Mouse (Mus musculus): Measurements from ENCODE around the gene Sec14l4. TPM values are rescaled to one million over a fixed set of nuclear protein-coding genes. Genes with fewer than 3 reads are reported as not detected.

Gene Sec14l4
- not detected for total RNA-seq (2018; cell fraction: chromatin; rRNA removed)
- total RNA-seq (2018; cell fraction: cytosol; rRNA removed) = not detected
- total RNA-seq (2018; cell fraction: nucleus; rRNA removed) = not detected
- not detected in 3 replicates for polyA plus RNA-seq (2018)

- 86% methylated on average over 14 of the region's 16 CpGs for WGBS (ENCODE audit: missing documents)
- no peak within 1 kb of the TSS for H3K27ac ChIP-seq
- H3K79me2 ChIP-seq (ENCODE audit: inconsistent target) = no peaks in the 10 kb centered on the region
- H3K36me3 ChIP-seq (ENCODE audit: inconsistent target) = no peaks in the 10 kb centered on the region
- no peak within 1 kb of the TSS for H3K4me3 ChIP-seq (ENCODE audit: inconsistent target)
Measured at GRCm38 (mm10) chr11:4031126-4031941, at the start of gene Sec14l4. TSS of gene Sec14l4 (plus strand) at chr11:4031462.

- Histone ChIP-seq H3K79me2 (ENCODE audit: inconsistent target) (no peaks in the 10 kb centered on the region), H3K36me3 (ENCODE audit: inconsistent target) (peaks cover 29% of the 10 kb centered on the region), H3K4me3 (ENCODE audit: inconsistent target) (no peak overlapping the region), H3K27ac (no peak overlapping the region)
- WGBS (ENCODE audit: missing documents) = 63% methylated on average over 6 of the region's 6 CpGs
Measured at GRCm38 (mm10) chr11:3981536-3981935, 49.7 kb upstream of the Sec14l4 start.

- Histone ChIP-seq H3K79me2 (ENCODE audit: inconsistent target) (no peaks in the 10 kb centered on the region), H3K27ac (no peak overlapping the region), H3K4me3 (ENCODE audit: inconsistent target) (no peak overlapping the region), H3K36me3 (ENCODE audit: inconsistent target) (peaks cover 19% of the 10 kb centered on the region)
- 75% methylated on average over 7 of the region's 7 CpGs for WGBS (ENCODE audit: missing documents)
Measured at GRCm38 (mm10) chr11:3982275-3983209, 48.7 kb upstream of the Sec14l4 start.

DNA sequence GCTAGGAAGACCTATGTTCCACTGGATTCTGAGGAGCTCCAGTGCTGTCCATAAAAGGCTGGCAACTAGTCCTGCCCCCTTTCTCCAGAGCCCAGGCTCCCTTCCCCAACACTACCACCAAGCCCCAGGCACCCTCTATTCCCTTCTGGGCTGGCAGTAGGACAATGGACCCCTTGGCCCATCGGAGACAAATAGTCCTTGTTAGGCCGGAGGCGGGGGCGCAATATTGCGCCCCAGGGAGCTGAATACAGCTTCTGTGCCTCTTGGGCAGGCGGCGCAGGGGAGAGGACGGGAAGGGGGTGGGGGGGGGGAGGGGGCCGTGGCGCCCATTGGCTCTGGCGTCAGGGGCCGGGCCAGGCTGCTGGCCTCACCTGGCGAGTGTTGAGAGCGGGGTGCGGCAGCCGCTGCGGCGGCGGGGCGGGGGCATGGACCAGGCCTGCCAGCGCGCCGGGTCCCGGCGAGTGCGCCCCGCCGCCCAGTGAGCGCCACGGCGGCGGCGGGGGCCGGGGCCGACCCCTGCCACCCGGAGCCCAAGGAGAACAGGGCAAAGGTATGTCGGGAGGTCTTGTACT is 47.9 kb upstream of the Sec14l4 start, which contains the start of gene Gal3st1:
Gene Gal3st1, plus strand, starts transcription at position 346 of the 572 bp plus-strand sequence.
- no peak within 1 kb of the TSS for H3K4me3 ChIP-seq (ENCODE audit: inconsistent target)
- peaks cover 11% of the 10 kb centered on the region for H3K36me3 ChIP-seq (ENCODE audit: inconsistent target)
- 2% methylated on average over 5 of the region's 37 CpGs for WGBS (ENCODE audit: missing documents)
- no peaks in the 10 kb centered on the region for H3K79me2 ChIP-seq (ENCODE audit: inconsistent target)
- H3K27ac ChIP-seq = no peak within 1 kb of the TSS

DNA sequence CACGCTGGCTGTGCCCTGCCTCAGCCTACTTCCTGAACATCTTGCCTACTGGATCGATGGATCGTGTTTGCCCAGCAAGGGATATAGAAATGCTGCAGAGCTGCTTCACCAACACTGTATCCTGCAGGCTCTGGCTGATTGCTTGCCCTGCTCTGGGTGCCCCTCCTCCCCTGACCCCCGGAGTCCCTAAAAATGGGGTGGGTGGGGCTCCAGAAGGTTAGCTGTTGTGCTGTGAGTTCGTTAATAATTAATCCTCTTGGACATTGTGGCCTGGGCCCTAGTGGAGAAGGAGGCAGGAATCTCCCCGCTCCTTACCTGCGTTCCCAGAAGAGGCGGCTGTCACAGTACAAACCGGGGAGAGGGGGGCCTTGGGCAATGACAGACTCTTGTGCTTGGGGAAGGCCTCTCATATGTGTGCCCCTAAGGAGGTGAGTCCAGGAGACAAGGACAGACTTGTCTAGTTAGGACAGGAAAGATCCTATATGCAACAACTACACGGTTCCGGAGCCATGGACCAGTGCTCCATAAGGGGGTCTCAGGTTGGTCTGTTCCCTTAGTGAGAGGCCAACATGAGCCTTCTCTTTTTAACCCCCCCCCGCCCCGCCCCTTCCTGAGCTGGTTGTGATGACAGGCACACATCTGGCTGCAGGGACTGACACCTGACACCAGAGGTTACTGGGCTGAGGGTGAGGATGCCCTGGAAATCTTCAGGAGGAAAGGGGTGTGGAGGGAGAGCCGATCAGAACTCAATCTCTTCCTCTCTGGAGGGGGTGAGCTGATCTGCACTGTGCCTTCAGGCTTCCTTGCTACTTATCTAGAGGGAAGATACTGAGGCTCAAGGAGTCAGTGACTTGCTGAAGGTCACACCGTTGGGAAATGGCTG is 47.2 kb upstream of the Sec14l4 start:
- H3K27ac ChIP-seq = no peak overlapping the region
- H3K79me2 ChIP-seq (ENCODE audit: inconsistent target) = no peaks in the 10 kb centered on the region
- peaks cover 3% of the 10 kb centered on the region for H3K36me3 ChIP-seq (ENCODE audit: inconsistent target)
- H3K4me3 ChIP-seq (ENCODE audit: inconsistent target) = no peak overlapping the region
- 18% methylated on average over 15 of the region's 15 CpGs for WGBS (ENCODE audit: missing documents)

DNA sequence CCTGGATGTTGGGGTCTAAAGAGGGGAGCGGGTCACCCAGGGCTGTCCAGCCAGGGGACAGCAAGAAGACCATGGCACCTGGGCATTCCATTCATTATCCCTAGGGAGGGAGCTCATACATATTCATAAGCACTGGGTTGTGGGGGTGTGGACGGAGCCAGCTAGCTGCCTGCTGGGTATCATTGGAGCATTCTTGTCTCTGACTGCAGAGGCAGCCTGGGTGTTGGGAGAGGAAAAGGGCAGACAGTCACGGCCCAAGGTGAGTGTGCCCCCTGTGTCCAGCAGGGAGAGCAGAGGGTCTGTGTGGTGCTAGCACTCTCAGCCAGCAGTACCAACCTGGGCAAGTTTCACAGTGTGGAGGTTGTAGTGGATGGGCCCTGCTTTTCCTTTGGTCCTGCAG is 41.5 kb upstream of the Sec14l4 start:
- 78% methylated on average over 3 of the region's 3 CpGs for WGBS (ENCODE audit: missing documents)
- Histone ChIP-seq H3K36me3 (ENCODE audit: inconsistent target) (no peaks in the 10 kb centered on the region), H3K79me2 (ENCODE audit: inconsistent target) (no peaks in the 10 kb centered on the region), H3K27ac (no peak overlapping the region), H3K4me3 (ENCODE audit: inconsistent target) (no peak overlapping the region)

- H3K36me3 ChIP-seq (ENCODE audit: inconsistent target) = no peaks in the 10 kb centered on the region
- H3K27ac ChIP-seq = no peak overlapping the region
- no peak overlapping the region for H3K4me3 ChIP-seq (ENCODE audit: inconsistent target)
- 72% methylated on average over 6 of the region's 6 CpGs for whole genome bisulfite sequencing (ENCODE audit: missing documents)
- no peaks in the 10 kb centered on the region for H3K79me2 ChIP-seq (ENCODE audit: inconsistent target)
Measured at GRCm38 (mm10) chr11:3993132-3993531, 38.1 kb upstream of the Sec14l4 start.

DNA sequence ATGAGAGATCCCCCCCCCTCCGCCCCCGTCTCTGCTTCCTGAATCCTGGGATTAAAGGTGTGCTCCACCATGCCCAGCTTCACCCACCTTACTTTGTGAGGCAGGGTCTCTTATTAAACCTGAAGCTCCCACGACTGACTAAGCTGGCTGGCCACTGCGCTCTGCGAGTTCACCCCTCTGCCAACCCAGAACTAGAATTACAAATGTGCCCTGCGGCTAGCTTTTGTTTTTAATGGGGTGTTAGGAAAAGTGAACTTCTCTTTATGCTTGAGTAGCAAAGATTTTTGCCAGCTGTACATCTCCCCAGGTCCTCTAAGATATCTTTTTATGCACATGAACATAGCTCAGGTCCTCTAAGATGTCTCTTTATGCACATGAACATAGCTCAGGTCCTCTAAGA is 37.3 kb upstream of the Sec14l4 start:
- whole genome bisulfite sequencing (ENCODE audit: missing documents) = 90% methylated on average over 6 of the region's 6 CpGs
- Histone ChIP-seq H3K4me3 (ENCODE audit: inconsistent target) (no peak overlapping the region), H3K36me3 (ENCODE audit: inconsistent target) (no peaks in the 10 kb centered on the region), H3K27ac (no peak overlapping the region), H3K79me2 (ENCODE audit: inconsistent target) (no peaks in the 10 kb centered on the region)

DNA sequence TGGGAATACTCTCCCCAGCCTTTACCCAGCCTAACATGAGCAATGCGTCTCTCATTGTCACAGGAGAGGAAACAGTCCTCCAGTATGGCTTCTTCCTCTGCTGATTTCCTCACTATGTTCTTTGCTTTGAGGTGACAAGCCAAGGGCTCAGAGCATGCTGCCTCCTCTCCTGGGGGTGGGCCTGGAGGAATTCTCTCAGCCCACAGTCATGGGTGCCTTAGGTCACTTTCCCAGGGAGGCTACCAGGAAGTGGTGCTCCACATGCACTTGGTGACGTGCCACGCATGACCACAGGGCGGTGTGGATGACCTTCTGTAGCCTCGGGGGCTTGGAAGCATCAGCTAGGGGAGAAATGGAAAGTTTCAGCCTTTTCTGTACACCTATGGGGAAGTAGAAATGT is 35.8 kb upstream of the Sec14l4 start:
- WGBS (ENCODE audit: missing documents) = 28% methylated on average over 5 of the region's 5 CpGs

DNA sequence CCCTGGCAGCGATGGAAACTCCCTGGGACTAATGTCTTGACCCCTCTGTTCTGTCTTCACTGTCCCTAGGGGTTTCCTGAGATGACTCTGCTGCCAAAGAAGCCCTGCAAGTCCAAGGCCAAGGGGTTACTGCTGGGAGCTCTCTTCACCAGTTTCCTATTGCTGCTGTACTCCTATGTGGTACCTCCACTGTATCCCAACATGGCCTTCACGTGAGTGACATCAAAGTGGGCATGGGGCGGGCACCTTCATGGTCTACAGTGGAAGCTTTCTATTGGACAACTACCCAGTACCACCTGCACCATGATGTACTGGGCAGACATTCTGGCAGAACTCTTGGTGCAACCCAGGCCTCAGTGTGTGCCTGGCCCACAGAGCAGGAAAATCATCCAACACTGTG is 34.4 kb upstream of the Sec14l4 start:
- 94% methylated on average over 3 of the region's 3 CpGs for WGBS (ENCODE audit: missing documents)
- Histone ChIP-seq H3K27ac (no peak overlapping the region), H3K36me3 (ENCODE audit: inconsistent target) (no peaks in the 10 kb centered on the region), H3K79me2 (ENCODE audit: inconsistent target) (no peaks in the 10 kb centered on the region), H3K4me3 (ENCODE audit: inconsistent target) (no peak overlapping the region)

More for the DNA sequence above, 35.8 kb upstream of the Sec14l4 start:
- Histone ChIP-seq H3K79me2 (ENCODE audit: inconsistent target) (no peaks in the 10 kb centered on the region), H3K4me3 (ENCODE audit: inconsistent target) (no peak overlapping the region), H3K36me3 (ENCODE audit: inconsistent target) (no peaks in the 10 kb centered on the region), H3K27ac (no peak overlapping the region)

DNA sequence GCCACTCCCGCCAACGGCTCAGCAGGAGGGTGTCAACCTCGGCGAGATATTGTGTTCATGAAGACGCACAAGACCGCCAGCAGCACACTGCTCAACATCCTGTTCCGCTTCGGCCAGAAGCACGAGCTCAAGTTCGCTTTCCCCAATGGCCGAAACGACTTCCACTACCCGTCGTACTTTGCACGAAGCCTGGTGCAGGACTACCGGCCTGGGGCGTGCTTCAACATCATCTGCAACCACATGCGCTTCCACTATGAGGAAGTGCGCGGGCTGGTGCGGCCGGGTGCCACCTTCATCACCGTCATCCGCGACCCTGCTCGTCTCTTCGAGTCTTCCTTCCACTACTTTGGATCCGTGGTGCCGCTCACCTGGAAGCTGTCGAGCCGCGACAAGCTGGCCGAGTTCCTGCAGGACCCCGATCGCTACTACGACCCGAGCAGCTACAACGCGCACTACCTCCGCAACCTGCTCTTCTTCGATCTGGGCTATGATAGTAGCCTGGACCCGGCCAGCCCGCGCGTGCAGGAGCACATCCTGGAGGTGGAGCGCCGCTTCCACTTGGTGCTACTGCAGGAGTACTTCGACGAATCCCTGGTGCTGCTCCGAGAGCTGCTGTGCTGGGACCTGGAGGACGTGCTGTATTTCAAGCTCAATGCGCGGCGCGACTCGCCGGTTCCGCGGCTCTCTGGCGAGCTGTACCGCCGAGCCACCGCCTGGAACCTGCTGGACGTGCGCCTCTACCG is 33.1 kb upstream of the Sec14l4 start:
- Histone ChIP-seq H3K79me2 (ENCODE audit: inconsistent target) (no peaks in the 10 kb centered on the region), H3K4me3 (ENCODE audit: inconsistent target) (no peak overlapping the region; the same call in 1 of the 2 replicates), H3K36me3 (ENCODE audit: inconsistent target) (no peaks in the 10 kb centered on the region), H3K27ac (no peak overlapping the region)
- 7% methylated on average over 57 of the region's 66 CpGs for WGBS (ENCODE audit: missing documents)

- Histone ChIP-seq H3K79me2 (ENCODE audit: inconsistent target) (no peaks in the 10 kb centered on the region), H3K4me3 (ENCODE audit: inconsistent target) (no peak overlapping the region), H3K27ac (no peak overlapping the region), H3K36me3 (ENCODE audit: inconsistent target) (no peaks in the 10 kb centered on the region)
- 92% methylated on average over 5 of the region's 5 CpGs for WGBS (ENCODE audit: missing documents)
Measured at GRCm38 (mm10) chr11:3999547-3999946, 31.7 kb upstream of the Sec14l4 start.

DNA sequence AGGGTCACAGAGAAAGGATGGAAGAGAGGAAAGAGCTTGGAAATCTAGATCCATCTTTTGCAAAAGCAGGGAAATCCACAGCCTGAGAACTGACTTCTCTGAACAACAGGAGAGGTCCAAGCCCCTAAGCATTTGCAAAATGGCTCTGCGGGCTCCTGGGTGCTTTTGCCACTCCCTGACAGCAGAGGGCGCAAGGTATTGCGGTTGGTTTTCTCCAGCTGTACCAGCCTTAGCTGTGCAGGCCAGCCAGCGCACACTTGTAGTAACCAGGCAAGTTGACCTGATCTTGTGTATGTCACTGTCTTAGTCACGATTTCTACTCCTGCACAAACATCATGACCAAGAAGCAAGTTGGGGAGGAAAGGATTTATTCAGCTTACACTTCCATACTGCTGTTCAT is 29.7 kb upstream of the Sec14l4 start:
- no peaks in the 10 kb centered on the region for H3K36me3 ChIP-seq (ENCODE audit: inconsistent target)
- WGBS (ENCODE audit: missing documents) = 2% methylated on average over 5 of the region's 5 CpGs
- no peak overlapping the region for H3K27ac ChIP-seq
- no peak overlapping the region for H3K4me3 ChIP-seq (ENCODE audit: inconsistent target)
- no peaks in the 10 kb centered on the region for H3K79me2 ChIP-seq (ENCODE audit: inconsistent target)

Measured in macrophage (primary cell).